Mouse (Mus musculus) T-helper 2 cell (primary cell): ENCODE measurements around the gene Bdh1.

Experiments used
- in situ Hi-C: fragments of 300-600 bp; cut with MboI, MseI; formaldehyde crosslinking; loops from one replicate; pipeline ENCODE4 v1.15.1; 2025; ENCODE audit warnings: high pct_unique_total_duplicates

Bdh1 gene

GRCm38 (mm10) chr16:31428675-31429470, 6.8 kb downstream of the Bdh1 start:
- in situ Hi-C loops: no loop called here

GRCm38 (mm10) chr16:31429471-31430155, 7.5 kb downstream of the Bdh1 start:
- in situ Hi-C loops: no loop called here

GRCm38 (mm10) chr16:31433466-31434110, 11.5 kb downstream of the Bdh1 start:
- in situ Hi-C loops: no loop called here

GRCm38 (mm10) chr16:31435146-31435545, 13.1 kb downstream of the Bdh1 start:
- in situ Hi-C loops: no loop called here

GRCm38 (mm10) chr16:31436085-31436484, 14.0 kb downstream of the Bdh1 start:
- in situ Hi-C loops: no loop called here

- in situ Hi-C loops: no loop called here
Measured at GRCm38 (mm10) chr16:31437358-31437757, 15.3 kb downstream of the Bdh1 start.

- in situ Hi-C loops: no loop called here
Measured at GRCm38 (mm10) chr16:31439529-31439928, 17.4 kb downstream of the Bdh1 start.

GRCm38 (mm10) chr16:31440046-31440445, 18.0 kb downstream of the Bdh1 start:
- in situ Hi-C loops: no loop called here

GRCm38 (mm10) chr16:31444521-31444920, 22.4 kb downstream of the Bdh1 start:
- in situ Hi-C loops: no loop called here

- in situ Hi-C loops: no loop called here
Measured at GRCm38 (mm10) chr16:31446067-31446853, 24.2 kb downstream of the Bdh1 start.

GRCm38 (mm10) chr16:31449973-31450372, 27.9 kb downstream of the Bdh1 start:
- in situ Hi-C loops: loop anchor here (10.0 kb wide), 1 partner anchor 255 kb away; no protein-coding TSS in a partner anchor

- in situ Hi-C loops: loop anchor here (10.0 kb wide), 1 partner anchor 254 kb away; no protein-coding TSS in a partner anchor
Measured at GRCm38 (mm10) chr16:31451235-31451634, 29.2 kb downstream of the Bdh1 start.

GRCm38 (mm10) chr16:31452467-31452866, 30.4 kb downstream of the Bdh1 start:
- in situ Hi-C loops: loop anchor here (10.0 kb wide), 1 partner anchor 252 kb away; no protein-coding TSS in a partner anchor

GRCm38 (mm10) chr16:31454013-31454412, 31.9 kb downstream of the Bdh1 start:
- in situ Hi-C loops: loop anchor here (10.0 kb wide), 1 partner anchor 251 kb away; no protein-coding TSS in a partner anchor

- in situ Hi-C loops: loop anchor here (10.0 kb wide), 1 partner anchor 249 kb away; no protein-coding TSS in a partner anchor
Measured at GRCm38 (mm10) chr16:31455276-31456045, 33.4 kb downstream of the Bdh1 start.

GRCm38 (mm10) chr16:31458229-31458918, 36.3 kb downstream of the Bdh1 start:
- in situ Hi-C loops: loop anchor here (10.0 kb wide), 1 partner anchor 246 kb away; no protein-coding TSS in a partner anchor

- in situ Hi-C loops: loop anchor here (10.0 kb wide), 1 partner anchor 245 kb away; no protein-coding TSS in a partner anchor
Measured at GRCm38 (mm10) chr16:31459968-31460461, 37.9 kb downstream of the Bdh1 start.

GRCm38 (mm10) chr16:31460506-31460905, 38.4 kb downstream of the Bdh1 start:
- in situ Hi-C loops: no loop called here

GRCm38 (mm10) chr16:31461046-31461445, 39.0 kb downstream of the Bdh1 start:
- in situ Hi-C loops: no loop called here
